Mouse (Mus musculus) ES-Bruce4 (cell line): ENCODE measurements around the gene Sacm1l.

Source experiments
- CTCF ChIP-seq: IDR thresholded peaks from one replicate; pipeline ENCODE4 v1.8.1; 2011; ENCODE audit warnings: low read depth, low read length
- POLR2A ChIP-seq: IDR thresholded peaks from one replicate; pipeline ENCODE4 v1.8.1; 2011; ENCODE audit warnings: low read length; ENCODE audit not compliant: insufficient read depth

GRCm38 (mm10) chr9:123530158-123530475 lies 558 bp downstream of the Sacm1l start:
- TF ChIP-seq POLR2A (no peak), CTCF (no peak)
